Mouse (Mus musculus): ENCODE data around the gene Cdh13. TPM values are rescaled to one million over a fixed set of nuclear protein-coding genes. Genes with fewer than 3 reads are reported as not detected.
A peak's percentile ranks its signal among the peaks of the same experiment; 100 is the strongest.

Cdh13 gene
- total and polyA plus RNA-seq, 3 experiments, result 162 to 172 (median 163) TPM

GRCm38 (mm10) chr8:118455245-118455644 is 171.7 kb downstream of the Cdh13 start:
- intact Hi-C loops (cut with DNase I), result no loop called here
- TF ChIP-seq POLR2A (IDR thresholded peaks at IDR 0.05; ENCODE audit: insufficient read depth, low read depth, low read length) (no peak), EP300 (IDR thresholded peaks at IDR 0.05; ENCODE audit: insufficient read depth, low read depth, low read length) (no peak)
- H3K27ac ChIP-seq, result no peak overlapping the region
- no peak for DNase-seq
- no peaks in the 10 kb centered on the region for H3K27me3 ChIP-seq (ENCODE audit: control insufficient read depth, insufficient read depth, low read length)
- H3K9ac ChIP-seq (ENCODE audit: low read depth, low read length), result no peak overlapping the region
- no peak overlapping the region for H3K4me3 ChIP-seq
- H3K4me1 ChIP-seq (ENCODE audit: control insufficient read depth, insufficient read depth, low read length), result no peaks in the 10 kb centered on the region; the same call in 1 of the 2 replicates
- no peaks in the 10 kb centered on the region for H3K79me2 ChIP-seq (replicated peaks; ENCODE audit: control insufficient read depth, insufficient read depth, low read length)
- H3K36me3 ChIP-seq (ENCODE audit: control insufficient read depth, insufficient read depth, low read length), result no peaks in the 10 kb centered on the region
- 40% methylated on average over 3 of the region's 3 CpGs for WGBS

GRCm38 (mm10) chr8:118465330-118465948 is 181.9 kb downstream of the Cdh13 start:
- Histone ChIP-seq H3K4me3 (no peak overlapping the region), H3K27ac (no peak overlapping the region), H3K4me1 (ENCODE audit: control insufficient read depth, insufficient read depth, low read length) (no peaks in the 10 kb centered on the region; the same call in 1 of the 2 replicates), H3K36me3 (ENCODE audit: control insufficient read depth, insufficient read depth, low read length) (no peaks in the 10 kb centered on the region), H3K79me2 (replicated peaks; ENCODE audit: control insufficient read depth, insufficient read depth, low read length) (no peaks in the 10 kb centered on the region; the same call in 1 of the 2 replicates), H3K9ac (ENCODE audit: low read depth, low read length) (no peak overlapping the region), H3K27me3 (ENCODE audit: control insufficient read depth, insufficient read depth, low read length) (no peaks in the 10 kb centered on the region)
- no peak for DNase-seq
- WGBS, result 96% methylated on average over 3 of the region's 3 CpGs
- intact Hi-C loops (cut with DNase I), result loop anchor here (10.0 kb wide), 1 partner anchor 499 kb away; no protein-coding TSS in a partner anchor
- TF ChIP-seq EP300 (IDR thresholded peaks at IDR 0.05; ENCODE audit: insufficient read depth, low read depth, low read length), result no peak
- TF ChIP-seq POLR2A (IDR thresholded peaks at IDR 0.05; ENCODE audit: insufficient read depth, low read depth, low read length), result no peak
- no peak for TF ChIP-seq CTCF (IDR thresholded peaks at IDR 0.05)

DNA sequence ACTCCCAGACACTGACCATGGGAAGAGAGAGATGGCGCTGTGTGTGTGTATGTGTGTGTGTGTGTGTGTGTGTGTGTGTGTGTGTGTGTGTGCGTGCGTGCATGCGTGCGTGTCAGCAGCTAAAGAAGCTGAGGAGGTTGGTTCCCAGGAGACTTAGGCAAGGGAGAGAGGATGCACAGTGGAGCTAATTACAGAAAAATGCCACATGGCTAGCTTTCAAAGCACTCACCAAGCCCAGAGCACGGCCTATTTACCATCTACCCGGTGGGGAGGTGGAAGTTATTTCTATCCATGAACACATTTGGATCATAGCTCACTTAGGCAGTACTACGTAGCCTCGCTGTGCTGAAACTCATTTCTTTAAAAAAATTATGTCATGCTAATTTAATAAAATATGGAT is 194.1 kb downstream of the Cdh13 start:
- no peak overlapping the region for H3K4me3 ChIP-seq
- TF ChIP-seq POLR2A (IDR thresholded peaks at IDR 0.05; ENCODE audit: insufficient read depth, low read depth, low read length), result no peak
- no peak for TF ChIP-seq EP300 (IDR thresholded peaks at IDR 0.05; ENCODE audit: insufficient read depth, low read depth, low read length)
- TF ChIP-seq CTCF (IDR thresholded peaks at IDR 0.05), result no peak
- no peaks in the 10 kb centered on the region for H3K79me2 ChIP-seq (replicated peaks; ENCODE audit: control insufficient read depth, insufficient read depth, low read length)
- 60% methylated on average over 9 of the region's 9 CpGs for WGBS
- peaks cover 6% of the 10 kb centered on the region; the same call in 1 of the 2 replicates for H3K4me1 ChIP-seq (ENCODE audit: control insufficient read depth, insufficient read depth, low read length)
- no peak overlapping the region for H3K9ac ChIP-seq (ENCODE audit: low read depth, low read length)
- peak overlapping the region; percentile 18 for H3K27ac ChIP-seq
- H3K36me3 ChIP-seq (ENCODE audit: control insufficient read depth, insufficient read depth, low read length), result no peaks in the 10 kb centered on the region
- intact Hi-C loops (cut with DNase I), result no loop called here
- peak in 1 of 2 experiments; percentile 4 for DNase-seq
- H3K27me3 ChIP-seq (ENCODE audit: control insufficient read depth, insufficient read depth, low read length), result no peaks in the 10 kb centered on the region

GRCm38 (mm10) chr8:118488735-118489134 is 205.2 kb downstream of the Cdh13 start:
- Histone ChIP-seq H3K79me2 (replicated peaks; ENCODE audit: control insufficient read depth, insufficient read depth, low read length) (no peaks in the 10 kb centered on the region; the same call in 1 of the 2 replicates), H3K27ac (no peak overlapping the region), H3K4me1 (ENCODE audit: control insufficient read depth, insufficient read depth, low read length) (no peaks in the 10 kb centered on the region; the same call in 1 of the 2 replicates), H3K27me3 (ENCODE audit: control insufficient read depth, insufficient read depth, low read length) (no peaks in the 10 kb centered on the region), H3K36me3 (ENCODE audit: control insufficient read depth, insufficient read depth, low read length) (no peaks in the 10 kb centered on the region), H3K9ac (ENCODE audit: low read depth, low read length) (no peak overlapping the region), H3K4me3 (no peak overlapping the region)
- intact Hi-C loops (cut with DNase I), result no loop called here
- 37% methylated on average over 4 of the region's 4 CpGs for WGBS
- no peak for TF ChIP-seq POLR2A (IDR thresholded peaks at IDR 0.05; ENCODE audit: insufficient read depth, low read depth, low read length)
- no peak for TF ChIP-seq EP300 (IDR thresholded peaks at IDR 0.05; ENCODE audit: insufficient read depth, low read depth, low read length)
- no peak for TF ChIP-seq CTCF (IDR thresholded peaks at IDR 0.05)
- no peak for DNase-seq

- TF ChIP-seq POLR2A (IDR thresholded peaks at IDR 0.05; ENCODE audit: insufficient read depth, low read depth, low read length) (no peak), EP300 (IDR thresholded peaks at IDR 0.05; ENCODE audit: insufficient read depth, low read depth, low read length) (no peak), CTCF (IDR thresholded peaks at IDR 0.05) (no peak)
- no peak overlapping the region for H3K27ac ChIP-seq
- H3K4me1 ChIP-seq (ENCODE audit: control insufficient read depth, insufficient read depth, low read length), result no peaks in the 10 kb centered on the region
- H3K9ac ChIP-seq (ENCODE audit: low read depth, low read length), result no peak overlapping the region
- H3K36me3 ChIP-seq (ENCODE audit: control insufficient read depth, insufficient read depth, low read length), result no peaks in the 10 kb centered on the region
- H3K27me3 ChIP-seq (ENCODE audit: control insufficient read depth, insufficient read depth, low read length), result no peaks in the 10 kb centered on the region
- no peaks in the 10 kb centered on the region for H3K79me2 ChIP-seq (replicated peaks; ENCODE audit: control insufficient read depth, insufficient read depth, low read length)
- intact Hi-C loops (cut with DNase I), result no loop called here
- no peak for DNase-seq
- WGBS, result 79% methylated on average over 8 of the region's 8 CpGs
- H3K4me3 ChIP-seq, result no peak overlapping the region
These were observed 219.0 kb downstream of the Cdh13 start for GRCm38 (mm10) chr8:118502509-118502908.

DNA sequence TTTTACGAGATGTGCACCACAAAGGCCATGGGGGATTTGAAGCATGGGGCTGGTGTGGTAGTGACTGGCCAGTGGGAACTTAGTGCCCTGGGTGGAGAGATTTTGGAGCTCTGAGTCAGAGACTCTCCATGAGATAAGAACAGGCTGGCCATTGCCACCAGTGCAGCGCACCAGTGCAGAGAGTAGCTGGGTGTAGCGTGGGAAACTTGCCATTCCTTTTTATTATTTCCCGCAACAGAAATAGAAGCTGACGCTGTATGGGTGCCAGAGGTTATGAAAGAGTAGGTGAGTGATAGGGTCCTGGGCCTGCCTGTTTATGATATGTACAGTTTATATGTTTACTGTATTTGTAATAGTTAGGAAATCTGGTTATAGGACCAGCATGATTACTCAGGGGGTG is 225.9 kb downstream of the Cdh13 start:
- H3K4me3 ChIP-seq, result no peak overlapping the region
- no peak overlapping the region for H3K9ac ChIP-seq (ENCODE audit: low read depth, low read length)
- H3K27me3 ChIP-seq (ENCODE audit: control insufficient read depth, insufficient read depth, low read length), result no peaks in the 10 kb centered on the region
- TF ChIP-seq POLR2A (IDR thresholded peaks at IDR 0.05; ENCODE audit: insufficient read depth, low read depth, low read length) (no peak), EP300 (IDR thresholded peaks at IDR 0.05; ENCODE audit: insufficient read depth, low read depth, low read length) (no peak), CTCF (IDR thresholded peaks at IDR 0.05) (no peak)
- intact Hi-C loops (cut with DNase I), result no loop called here
- H3K4me1 ChIP-seq (ENCODE audit: control insufficient read depth, insufficient read depth, low read length), result peaks cover 6% of the 10 kb centered on the region; the same call in 1 of the 2 replicates
- WGBS, result 45% methylated on average over 5 of the region's 5 CpGs
- no peaks in the 10 kb centered on the region for H3K79me2 ChIP-seq (replicated peaks; ENCODE audit: control insufficient read depth, insufficient read depth, low read length)
- H3K27ac ChIP-seq, result peak overlapping the region; percentile 27; the same call in 1 of the 2 replicates
- peak; percentile 20 to 44 for DNase-seq
- H3K36me3 ChIP-seq (ENCODE audit: control insufficient read depth, insufficient read depth, low read length), result peaks cover 6% of the 10 kb centered on the region

All from heart, adult 2 months (tissue).